Mouse (Mus musculus) MEL (cell line): ENCODE results near the gene Slc1a1.

Experiments used
- BHLHE40 ChIP-seq: IDR thresholded peaks from 2 replicates; pipeline ENCODE4 v1.6.1; 2012; ENCODE audit warnings: low read depth, mild to moderate bottlenecking, inconsistent platforms, low read length, improper control_type of control experiment, borderline replicate concordance
- CTCF ChIP-seq, 3 experiments: IDR thresholded peaks in 2 of 3; conservative IDR thresholded peaks in 1 of 3; 2 replicates each; pipeline ENCODE4 v1.5.1; 2011 to 2012; ENCODE audit warnings: low read length in 3 of 3, low read depth in 2 of 3, mild to moderate bottlenecking in 2 of 3, improper control_type of control experiment in 1 of 3, inconsistent platforms in 1 of 3, mixed read lengths in 1 of 3, moderate library complexity in 1 of 3; ENCODE audit not compliant: control insufficient read depth in 1 of 3, insufficient read depth in 1 of 3, poor library complexity in 1 of 3, severe bottlenecking in 1 of 3
- E2F4 ChIP-seq: IDR thresholded peaks from 2 replicates; pipeline ENCODE4 v1.6.1; 2011; ENCODE audit warnings: low read depth, low read length, improper control_type of control experiment, borderline replicate concordance
- EP300 ChIP-seq, 2 experiments: IDR thresholded peaks; 2 replicates each; pipeline ENCODE4 v1.6.1; 2011; ENCODE audit warnings: improper control_type of control experiment in 2 of 2, low read length in 2 of 2, low read depth in 1 of 2, mild to moderate bottlenecking in 1 of 2
- HCFC1 ChIP-seq: IDR thresholded peaks from 2 replicates; pipeline ENCODE4 v1.6.1; 2012; ENCODE audit warnings: low read depth, mild to moderate bottlenecking, inconsistent platforms, low read length, improper control_type of control experiment, moderate library complexity
- KAT2A ChIP-seq: conservative IDR thresholded peaks from 2 replicates; pipeline ENCODE4 v1.6.1; 2012; ENCODE audit warnings: low read depth, low read length, improper control_type of control experiment, inconsistent platforms
- MEF2A ChIP-seq: IDR thresholded peaks from 2 replicates; pipeline ENCODE4 v1.6.1; 2014; ENCODE audit warnings: low read depth, mild to moderate bottlenecking, inconsistent platforms, low read length, improper control_type of control experiment; ENCODE audit not compliant: poor library complexity, insufficient replicate concordance, severe bottlenecking; ENCODE audit errors: extremely low read depth
- NRF1 ChIP-seq: IDR thresholded peaks from 2 replicates; pipeline ENCODE4 v1.6.1; 2014; ENCODE audit warnings: low read depth, mild to moderate bottlenecking, inconsistent platforms, low read length, improper control_type of control experiment, moderate library complexity; ENCODE audit not compliant: poor library complexity, insufficient read depth, severe bottlenecking
- POLR2A ChIP-seq, 2 experiments: IDR thresholded peaks; 2 replicates each; pipeline ENCODE4 v1.6.1; 2011 to 2012; ENCODE audit warnings: low read length in 2 of 2, mild to moderate bottlenecking in 2 of 2, control low read depth in 1 of 2, improper control_type of control experiment in 1 of 2, low read depth in 1 of 2, moderate library complexity in 1 of 2; ENCODE audit not compliant: control insufficient read depth in 1 of 2, insufficient read depth in 1 of 2, poor library complexity in 1 of 2
- POLR2AphosphoS5 ChIP-seq: IDR thresholded peaks from 2 replicates; pipeline ENCODE4 v1.6.1; 2012; ENCODE audit warnings: low read depth, borderline replicate concordance, mild to moderate bottlenecking, inconsistent platforms, low read length, moderate library complexity, mixed read lengths
- USF1 ChIP-seq: IDR thresholded peaks from 2 replicates; pipeline ENCODE4 v1.6.1; 2014; ENCODE audit warnings: low read depth, mild to moderate bottlenecking, inconsistent platforms, low read length, improper control_type of control experiment, moderate library complexity
- ZKSCAN1 ChIP-seq: IDR thresholded peaks from 2 replicates; pipeline ENCODE4 v1.6.1; 2012; ENCODE audit warnings: low read depth, mild to moderate bottlenecking, inconsistent platforms, low read length, improper control_type of control experiment, moderate library complexity
- ZMIZ1 ChIP-seq: IDR thresholded peaks from 2 replicates; pipeline ENCODE4 v1.6.1; 2012; ENCODE audit warnings: low read depth, mild to moderate bottlenecking, inconsistent platforms, low read length, improper control_type of control experiment, moderate library complexity
- ZNF384 ChIP-seq: IDR thresholded peaks from 2 replicates; pipeline ENCODE4 v1.6.1; 2012; ENCODE audit warnings: low read depth, mild to moderate bottlenecking, inconsistent platforms, low read length, improper control_type of control experiment

GRCm38 (mm10) chr19:28946782-28947181 is 111.9 kb downstream of the Slc1a1 start:
- no peak for TF ChIP-seq CTCF (IDR thresholded peaks at IDR 0.05 in 2 of 3, conservative IDR thresholded peaks at IDR 0.05 in 1 of 3; ENCODE audit: control insufficient read depth in 1 of 3, insufficient read depth in 1 of 3, low read depth in 2 of 3, low read length in 3 of 3, poor library complexity in 1 of 3, severe bottlenecking in 1 of 3)
- TF ChIP-seq POLR2A (IDR thresholded peaks at IDR 0.05; ENCODE audit: control insufficient read depth in 1 of 2, insufficient read depth in 1 of 2, low read depth in 1 of 2, low read length in 2 of 2, poor library complexity in 1 of 2) = no peak
- no peak for TF ChIP-seq BHLHE40
- no peak for TF ChIP-seq ZMIZ1
- TF ChIP-seq EP300 (IDR thresholded peaks at IDR 0.05; ENCODE audit: low read depth in 1 of 2, low read length in 2 of 2) = no peak
- no peak for TF ChIP-seq NRF1
- no peak for TF ChIP-seq POLR2AphosphoS5
- TF ChIP-seq ZNF384 = no peak
- no peak for TF ChIP-seq E2F4
- no peak for TF ChIP-seq ZKSCAN1
- no peak for TF ChIP-seq USF1
- TF ChIP-seq KAT2A = no peak
- TF ChIP-seq MEF2A = no peak
- no peak for TF ChIP-seq HCFC1
